Mouse (Mus musculus) midbrain, embryonic 16.5 days (tissue): ENCODE measurements around the gene Cntrob. TPM values are rescaled to one million over a fixed set of nuclear protein-coding genes. Genes with fewer than 3 reads are reported as not detected.
A peak's percentile ranks its signal among the peaks of the same experiment; 100 is the strongest.

Source experiments
- ATAC-seq: fragments of 200-750 bp; cut with Nextera tagmentation; 2 replicates; pipeline ENCODE4 v1.8.0; 2017; ENCODE audit warnings: moderate TSS enrichment
- H3K27ac ChIP-seq: fragments of 300-500 bp; sonication (generic); 2 replicates; pipeline ENCODE4 v1.5.1; 2014; ENCODE audit warnings: mild to moderate bottlenecking, low read length, mixed read lengths
- H3K27me3 ChIP-seq: fragments of 300-500 bp; sonication (generic); 2 replicates; pipeline ENCODE4 v1.6.1; 2014; ENCODE audit warnings: low read depth, low read length, mixed read lengths; ENCODE audit not compliant: control insufficient read depth, insufficient read depth
- H3K36me3 ChIP-seq: fragments of 300-500 bp; sonication (generic); 2 replicates; pipeline ENCODE4 v1.6.1; 2014; ENCODE audit warnings: mild to moderate bottlenecking, low read length, moderate library complexity, mixed read lengths; ENCODE audit not compliant: control insufficient read depth, insufficient read depth
- H3K4me1 ChIP-seq: fragments of 300-500 bp; sonication (generic); 2 replicates; pipeline ENCODE4 v1.6.1; 2014; ENCODE audit warnings: mild to moderate bottlenecking, low read length, mixed read lengths; ENCODE audit not compliant: control insufficient read depth, insufficient read depth
- H3K4me2 ChIP-seq: fragments of 300-500 bp; sonication (generic); 2 replicates; pipeline ENCODE4 v1.6.1; 2014; ENCODE audit warnings: mild to moderate bottlenecking, low read length, mixed read lengths
- H3K4me3 ChIP-seq: fragments of 300-500 bp; sonication (generic); 2 replicates; pipeline ENCODE4 v1.5.1; 2014; ENCODE audit warnings: low read depth, mild to moderate bottlenecking, low read length, moderate library complexity, mixed read lengths
- H3K9ac ChIP-seq: fragments of 300-500 bp; sonication (generic); 2 replicates; pipeline ENCODE4 v1.6.1; 2014; ENCODE audit warnings: low read depth, low read length, mixed read lengths
- H3K9me3 ChIP-seq: fragments of 300-500 bp; sonication (generic); replicated peaks from 2 replicates; pipeline ENCODE4 v1.6.1; 2014; ENCODE audit warnings: mild to moderate bottlenecking, low read length, mixed read lengths; ENCODE audit not compliant: control insufficient read depth, poor library complexity, severe bottlenecking
- WGBS: fragments of 180-500 bp; shearing (Covaris S2); extraction: QIAGEN DNeasy Blood & Tissue Kit; methylation state at CpG from one replicate; pipeline ENCODE4 v1.1.7; 2014; 5-methylcytosine and 5-hydroxymethylcytosine counted together
- polyA plus RNA-seq: library from polyadenylated mRNA; unstranded; fragments of >200 nt; fragmentation: Nextera tagmentation; extraction: Ambion mirVana; gene quantifications from 2 replicates; pipeline ENCODE4 v1.2.1, GENCODE M21; 2015

Gene Cntrob
- polyA plus RNA-seq, 1 experiment from 2014 or later, result 21.7 TPM

- Histone ChIP-seq H3K4me2 (no peak overlapping the region), H3K9me3 (no peaks in the 10 kb centered on the region), H3K27ac (no peak overlapping the region), H3K9ac (no peak overlapping the region), H3K4me3 (no peak overlapping the region), H3K27me3 (no peaks in the 10 kb centered on the region), H3K36me3 (peaks cover 13% of the 10 kb centered on the region), H3K4me1 (no peaks in the 10 kb centered on the region)
- no peak for ATAC-seq
- 86% methylated on average over 2 of the region's 2 CpGs for WGBS
Measured at GRCm38 (mm10) chr11:69297799-69298198, 25.8 kb downstream of the Cntrob start.

DNA sequence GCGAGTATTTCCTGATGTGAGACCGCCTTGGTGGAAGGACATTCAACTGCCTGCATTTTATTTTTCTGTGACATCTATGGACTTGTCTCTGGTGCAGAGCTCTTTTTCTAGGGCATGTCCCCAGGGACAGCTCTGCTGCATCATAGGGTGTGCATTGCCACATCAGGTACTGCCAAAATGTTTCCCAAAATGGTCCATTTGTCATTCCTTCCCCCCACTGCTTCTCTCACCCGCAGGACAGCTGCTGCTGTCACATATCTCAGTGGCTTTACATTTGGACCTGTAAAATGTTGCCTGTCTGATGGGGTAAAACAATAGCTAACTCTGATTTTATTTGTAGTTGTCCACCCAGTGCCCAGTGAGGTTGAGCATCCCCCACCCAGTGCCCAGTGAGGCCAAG is 28.3 kb downstream of the Cntrob start:
- ATAC-seq, result no peak
- no peak overlapping the region for H3K4me2 ChIP-seq
- peaks cover 6% of the 10 kb centered on the region for H3K36me3 ChIP-seq
- no peak overlapping the region for H3K27ac ChIP-seq
- H3K27me3 ChIP-seq, result no peaks in the 10 kb centered on the region
- no peaks in the 10 kb centered on the region for H3K9me3 ChIP-seq
- no peaks in the 10 kb centered on the region for H3K4me1 ChIP-seq
- no peak overlapping the region for H3K9ac ChIP-seq
- WGBS, result 95% methylated on average over 3 of the region's 3 CpGs
- no peak overlapping the region for H3K4me3 ChIP-seq

DNA sequence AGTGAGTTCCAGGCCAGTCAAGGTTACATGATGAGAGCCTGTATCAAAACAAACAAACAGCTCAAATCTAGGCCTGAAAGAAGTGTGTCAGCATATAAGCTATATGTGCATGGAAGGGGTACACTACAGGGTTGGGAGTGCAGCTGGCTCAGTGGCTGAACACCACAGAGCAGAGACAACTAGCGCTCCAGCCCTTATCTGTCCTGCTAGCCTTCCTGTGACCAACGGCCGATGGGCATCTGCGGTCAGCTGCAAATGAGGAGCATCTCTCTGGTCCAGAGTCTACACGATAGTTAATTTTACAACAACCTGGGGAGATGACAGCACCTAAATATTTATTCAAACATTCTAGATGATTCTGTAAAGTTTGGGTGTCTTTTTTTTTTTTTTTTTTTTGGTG is 32.5 kb downstream of the Cntrob start:
- Histone ChIP-seq H3K36me3 (no peaks in the 10 kb centered on the region), H3K4me2 (no peak overlapping the region), H3K4me3 (no peak overlapping the region), H3K27ac (no peak overlapping the region), H3K27me3 (no peaks in the 10 kb centered on the region), H3K4me1 (no peaks in the 10 kb centered on the region), H3K9ac (no peak overlapping the region), H3K9me3 (no peaks in the 10 kb centered on the region)
- 96% methylated on average over 5 of the region's 5 CpGs for WGBS
- ATAC-seq, result no peak

DNA sequence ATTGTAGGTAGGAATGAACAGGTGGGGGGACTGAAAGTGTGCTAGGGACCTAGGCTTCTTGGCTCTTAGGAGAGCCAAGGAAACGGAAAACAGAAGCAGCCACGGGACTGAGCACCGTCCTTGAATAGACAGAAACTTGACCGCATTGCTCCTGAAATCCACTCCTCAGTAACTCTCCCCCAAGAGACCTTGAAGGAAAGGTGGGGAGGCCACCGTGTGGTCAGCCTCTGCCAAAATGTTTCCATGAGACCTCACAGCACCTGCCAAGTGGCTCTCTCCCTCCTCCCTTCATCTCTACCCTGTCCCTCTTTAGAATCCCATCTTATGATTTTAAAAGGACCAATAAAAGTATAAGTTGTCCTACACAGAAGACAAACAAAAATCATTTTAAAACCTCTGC is 46.3 kb downstream of the Cntrob start:
- no peak for ATAC-seq
- Histone ChIP-seq H3K9ac (no peak overlapping the region), H3K4me3 (no peak overlapping the region), H3K4me1 (no peaks in the 10 kb centered on the region), H3K36me3 (no peaks in the 10 kb centered on the region), H3K4me2 (no peak overlapping the region), H3K9me3 (no peaks in the 10 kb centered on the region), H3K27ac (no peak overlapping the region), H3K27me3 (no peaks in the 10 kb centered on the region)
- 75% methylated on average over 5 of the region's 5 CpGs for WGBS

DNA sequence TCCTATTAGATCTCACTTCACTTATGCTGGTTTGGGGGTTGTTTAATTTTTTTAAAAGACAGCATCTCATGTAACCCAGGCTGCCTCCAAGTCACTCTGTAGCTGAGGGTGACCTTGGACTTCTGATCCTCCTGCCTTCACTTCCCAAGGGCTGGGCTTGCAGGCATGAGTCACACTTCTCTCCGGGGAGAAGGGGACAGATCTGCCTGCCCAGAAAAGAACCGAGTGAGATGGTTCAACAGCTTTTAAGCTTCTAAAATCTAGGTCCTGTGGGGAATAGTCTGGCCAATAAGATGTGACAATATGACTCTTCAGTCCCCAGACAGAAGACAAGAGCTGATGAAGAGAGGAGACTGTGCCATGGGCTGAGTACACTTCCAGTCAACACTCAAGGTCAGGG is 47.5 kb downstream of the Cntrob start:
- no peak for ATAC-seq

GRCm38 (mm10) chr11:69275650-69276049 is 47.9 kb downstream of the Cntrob start:
- no peaks in the 10 kb centered on the region for H3K36me3 ChIP-seq
- H3K4me2 ChIP-seq, result no peak overlapping the region
- no peaks in the 10 kb centered on the region for H3K9me3 ChIP-seq
- no peak overlapping the region for H3K9ac ChIP-seq
- no peak overlapping the region for H3K27ac ChIP-seq
- 77% methylated on average over 6 of the region's 6 CpGs for WGBS
- no peak overlapping the region for H3K4me3 ChIP-seq
- ATAC-seq, result no peak
- no peaks in the 10 kb centered on the region for H3K4me1 ChIP-seq
- no peaks in the 10 kb centered on the region for H3K27me3 ChIP-seq

More for the DNA sequence above, 47.5 kb downstream of the Cntrob start:
- no peaks in the 10 kb centered on the region for H3K27me3 ChIP-seq
- H3K4me2 ChIP-seq, result no peak overlapping the region
- no peak overlapping the region for H3K27ac ChIP-seq
- H3K36me3 ChIP-seq, result no peaks in the 10 kb centered on the region
- WGBS, result 70% methylated on average over 2 of the region's 2 CpGs
- no peak overlapping the region for H3K9ac ChIP-seq
- no peak overlapping the region for H3K4me3 ChIP-seq
- H3K4me1 ChIP-seq, result no peaks in the 10 kb centered on the region
- H3K9me3 ChIP-seq, result no peaks in the 10 kb centered on the region

DNA sequence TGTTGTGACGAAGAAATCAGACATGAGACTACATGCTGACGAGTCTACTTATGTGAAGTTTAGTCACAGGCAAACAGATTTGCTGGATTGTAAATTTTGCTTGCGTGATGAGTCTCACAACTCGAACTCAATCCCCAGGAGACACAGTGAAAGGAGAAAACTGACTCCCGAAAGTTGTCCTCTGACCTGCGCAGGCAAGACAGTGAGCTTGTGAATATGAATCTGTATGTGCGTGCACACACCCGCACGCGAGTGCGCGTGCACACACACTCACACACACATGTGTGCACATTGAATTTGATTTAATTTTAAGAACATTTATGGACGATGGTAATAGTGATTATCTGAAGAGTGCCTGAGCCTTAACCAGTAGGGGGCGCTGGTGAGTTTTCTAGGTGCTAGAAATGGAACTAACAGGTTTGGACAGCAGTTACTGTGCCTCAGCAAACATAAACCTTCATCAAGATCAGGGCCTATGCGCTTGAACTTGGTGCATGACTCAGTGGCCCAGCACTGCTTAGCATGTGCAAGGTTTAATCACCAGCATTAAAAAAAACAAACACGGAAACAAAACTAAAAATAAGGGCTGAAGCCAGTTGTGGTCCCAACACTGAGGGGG is 51.3 kb downstream of the Cntrob start:
- H3K27me3 ChIP-seq, result no peaks in the 10 kb centered on the region
- no peak for ATAC-seq
- WGBS, result 38% methylated on average over 16 of the region's 16 CpGs

DNA sequence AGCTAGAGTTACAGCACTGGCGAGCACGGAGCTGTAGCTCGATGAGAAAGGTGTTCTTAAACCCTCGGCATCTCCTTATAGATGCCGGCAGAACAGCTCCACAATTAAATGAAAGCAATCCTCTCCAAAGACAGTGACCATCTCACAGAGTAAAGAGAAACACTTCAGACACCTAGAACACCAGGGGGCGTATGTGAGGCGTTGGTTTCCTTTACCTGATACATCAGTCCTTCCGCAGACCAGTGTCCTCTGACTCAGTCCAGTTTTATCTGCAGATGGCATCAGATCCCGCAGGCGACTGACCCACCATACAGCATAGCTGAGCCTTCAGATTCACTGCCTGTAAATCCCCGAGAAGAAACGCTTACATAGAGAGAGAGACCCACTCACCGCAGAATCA is 54.0 kb downstream of the Cntrob start:
- H3K9ac ChIP-seq, result 0 out of 2 replicates have a peak overlapping the region, but pooled peaks have one; percentile 17
- H3K9me3 ChIP-seq, result no peaks in the 10 kb centered on the region
- H3K4me3 ChIP-seq, result no peak overlapping the region
- peaks cover 14% of the 10 kb centered on the region for H3K4me1 ChIP-seq
- H3K4me2 ChIP-seq, result no peak overlapping the region
- no peak overlapping the region for H3K27ac ChIP-seq
- 18% methylated on average over 13 of the region's 13 CpGs for WGBS
- H3K27me3 ChIP-seq, result no peaks in the 10 kb centered on the region
- no peak for ATAC-seq
- H3K36me3 ChIP-seq, result no peaks in the 10 kb centered on the region

More for the DNA sequence above, 51.3 kb downstream of the Cntrob start:
- H3K9me3 ChIP-seq, result no peaks in the 10 kb centered on the region
- no peaks in the 10 kb centered on the region for H3K4me1 ChIP-seq
- no peak overlapping the region for H3K4me2 ChIP-seq
- H3K4me3 ChIP-seq, result no peak overlapping the region
- H3K36me3 ChIP-seq, result no peaks in the 10 kb centered on the region
- H3K9ac ChIP-seq, result no peak overlapping the region
- no peak overlapping the region for H3K27ac ChIP-seq

- Histone ChIP-seq H3K36me3 (no peaks in the 10 kb centered on the region), H3K9ac (no peak overlapping the region), H3K27ac (no peak overlapping the region), H3K27me3 (no peaks in the 10 kb centered on the region), H3K4me3 (no peak overlapping the region), H3K4me1 (peaks cover 14% of the 10 kb centered on the region), H3K9me3 (no peaks in the 10 kb centered on the region), H3K4me2 (no peak overlapping the region)
- ATAC-seq, result no peak
- 84% methylated on average over 13 of the region's 13 CpGs for WGBS
Measured at GRCm38 (mm10) chr11:69268100-69268499, 55.5 kb downstream of the Cntrob start.
